Mouse (Mus musculus) midbrain, embryonic 16.5 days (tissue): ENCODE results near the gene Mepe. TPM values are rescaled to one million over a fixed set of nuclear protein-coding genes. Genes with fewer than 3 reads are reported as not detected.

Experiments
- ATAC-seq: fragments of 200-750 bp; cut with Nextera tagmentation; 2 replicates; pipeline ENCODE4 v1.8.0; 2017; ENCODE audit warnings: moderate TSS enrichment
- H3K27ac ChIP-seq: fragments of 300-500 bp; sonication (generic); 2 replicates; pipeline ENCODE4 v1.5.1; 2014; ENCODE audit warnings: mild to moderate bottlenecking, low read length, mixed read lengths
- H3K27me3 ChIP-seq: fragments of 300-500 bp; sonication (generic); 2 replicates; pipeline ENCODE4 v1.6.1; 2014; ENCODE audit warnings: low read depth, low read length, mixed read lengths; ENCODE audit not compliant: control insufficient read depth, insufficient read depth
- H3K36me3 ChIP-seq: fragments of 300-500 bp; sonication (generic); 2 replicates; pipeline ENCODE4 v1.6.1; 2014; ENCODE audit warnings: mild to moderate bottlenecking, low read length, moderate library complexity, mixed read lengths; ENCODE audit not compliant: control insufficient read depth, insufficient read depth
- H3K4me1 ChIP-seq: fragments of 300-500 bp; sonication (generic); 2 replicates; pipeline ENCODE4 v1.6.1; 2014; ENCODE audit warnings: mild to moderate bottlenecking, low read length, mixed read lengths; ENCODE audit not compliant: control insufficient read depth, insufficient read depth
- H3K4me2 ChIP-seq: fragments of 300-500 bp; sonication (generic); 2 replicates; pipeline ENCODE4 v1.6.1; 2014; ENCODE audit warnings: mild to moderate bottlenecking, low read length, mixed read lengths
- H3K4me3 ChIP-seq: fragments of 300-500 bp; sonication (generic); 2 replicates; pipeline ENCODE4 v1.5.1; 2014; ENCODE audit warnings: low read depth, mild to moderate bottlenecking, low read length, moderate library complexity, mixed read lengths
- H3K9ac ChIP-seq: fragments of 300-500 bp; sonication (generic); 2 replicates; pipeline ENCODE4 v1.6.1; 2014; ENCODE audit warnings: low read depth, low read length, mixed read lengths
- H3K9me3 ChIP-seq: fragments of 300-500 bp; sonication (generic); replicated peaks from 2 replicates; pipeline ENCODE4 v1.6.1; 2014; ENCODE audit warnings: mild to moderate bottlenecking, low read length, mixed read lengths; ENCODE audit not compliant: control insufficient read depth, poor library complexity, severe bottlenecking
- WGBS: fragments of 180-500 bp; shearing (Covaris S2); extraction: QIAGEN DNeasy Blood & Tissue Kit; methylation state at CpG from one replicate; pipeline ENCODE4 v1.1.7; 2014; 5-methylcytosine and 5-hydroxymethylcytosine counted together
- polyA plus RNA-seq: library from polyadenylated mRNA; unstranded; fragments of >200 nt; fragmentation: Nextera tagmentation; extraction: Ambion mirVana; gene quantifications from 2 replicates; pipeline ENCODE4 v1.2.1, GENCODE M21; 2015

The Mepe gene
- polyA plus RNA-seq, 1 experiment from 2014 or later: not detected

DNA sequence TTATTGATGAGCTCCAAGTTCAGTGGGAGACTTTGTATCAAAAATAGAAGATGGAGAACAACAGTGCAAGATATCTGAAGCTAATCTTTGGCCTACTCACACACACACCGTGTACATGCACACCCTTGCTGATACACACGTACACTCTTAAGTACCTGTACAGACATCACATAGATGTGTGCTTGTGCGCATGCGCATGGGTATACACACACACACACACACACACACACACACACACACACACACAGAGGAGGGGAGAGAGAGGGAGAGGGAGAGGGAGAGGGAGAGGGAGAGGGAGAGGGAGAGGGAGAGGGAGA is 15.3 kb downstream of the Mepe start:
- no peaks in the 10 kb centered on the region for H3K36me3 ChIP-seq
- peak overlapping the region; percentile 47 for H3K4me2 ChIP-seq
- no peaks in the 10 kb centered on the region; the same call in 1 of the 2 replicates for H3K4me1 ChIP-seq
- ATAC-seq: peak; percentile 66
- 85% methylated on average over 4 of the region's 4 CpGs for WGBS
- H3K9me3 ChIP-seq: no peaks in the 10 kb centered on the region
- no peak overlapping the region for H3K9ac ChIP-seq
- no peak overlapping the region for H3K27ac ChIP-seq
- H3K27me3 ChIP-seq: no peaks in the 10 kb centered on the region
- no peak overlapping the region for H3K4me3 ChIP-seq

DNA sequence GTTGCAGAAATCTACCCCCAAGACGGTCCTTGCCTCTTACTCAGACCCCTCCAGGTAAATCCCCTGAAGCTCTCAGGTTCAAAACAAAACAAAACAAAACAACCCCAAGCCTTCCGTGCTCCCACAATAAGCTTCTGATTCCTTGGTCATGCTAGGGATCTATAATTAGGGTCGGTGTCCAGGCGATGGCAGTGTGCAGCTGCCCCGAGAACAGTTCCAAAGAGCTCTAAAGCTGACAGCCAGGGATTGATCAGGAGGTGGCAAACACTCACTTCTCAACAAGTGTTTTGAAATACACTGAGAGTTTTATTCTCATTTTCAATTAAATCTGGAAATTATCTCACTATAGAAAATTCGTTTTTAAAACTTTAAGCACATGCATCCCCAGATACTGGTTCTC is 17.8 kb downstream of the Mepe start:
- Histone ChIP-seq H3K4me1 (no peaks in the 10 kb centered on the region; the same call in 1 of the 2 replicates), H3K4me3 (no peak overlapping the region), H3K9ac (no peak overlapping the region), H3K9me3 (no peaks in the 10 kb centered on the region), H3K36me3 (no peaks in the 10 kb centered on the region), H3K27ac (no peak overlapping the region), H3K27me3 (no peaks in the 10 kb centered on the region), H3K4me2 (no peak overlapping the region)
- WGBS: 31% methylated on average over 6 of the region's 6 CpGs
- no peak for ATAC-seq

DNA sequence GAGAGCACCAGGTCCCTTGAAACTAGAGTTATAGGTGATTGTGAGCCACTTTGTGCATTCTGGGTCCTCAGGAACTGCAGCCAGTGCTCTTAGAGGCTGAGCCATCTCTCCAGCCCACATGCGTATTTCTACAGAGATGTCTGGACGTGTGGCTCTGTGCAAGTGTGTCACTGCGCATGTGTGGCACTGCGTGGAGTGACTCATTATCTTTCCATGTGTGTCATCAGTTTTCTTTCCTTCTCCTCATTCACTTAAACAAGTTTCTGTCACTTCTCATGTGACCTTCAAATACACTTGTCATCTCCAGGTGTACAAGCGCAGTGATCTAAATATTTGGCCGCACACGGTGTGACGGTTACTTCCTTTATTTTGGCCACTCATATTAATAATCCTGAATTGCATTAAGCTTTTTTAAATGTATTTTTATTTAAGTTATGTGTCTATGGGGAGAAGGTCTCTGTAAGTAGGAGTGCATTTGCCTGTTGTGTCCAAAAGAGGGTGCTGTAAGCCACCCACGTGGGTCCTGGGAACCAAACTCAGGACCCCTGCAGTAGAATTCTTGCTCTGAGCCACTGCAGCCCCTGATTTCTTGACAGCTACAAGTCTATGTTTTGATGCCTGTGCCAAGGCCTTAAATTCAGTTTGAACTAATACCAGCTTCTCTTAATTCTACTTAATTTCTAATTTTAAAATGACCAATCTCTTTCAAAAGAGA is 19.6 kb downstream of the Mepe start:
- Histone ChIP-seq H3K36me3 (no peaks in the 10 kb centered on the region), H3K27ac (no peak overlapping the region), H3K9me3 (no peaks in the 10 kb centered on the region), H3K9ac (no peak overlapping the region), H3K27me3 (no peaks in the 10 kb centered on the region), H3K4me2 (no peak overlapping the region), H3K4me1 (no peaks in the 10 kb centered on the region; the same call in 1 of the 2 replicates), H3K4me3 (no peak overlapping the region)
- WGBS: 73% methylated on average over 9 of the region's 9 CpGs
- no peak for ATAC-seq

DNA sequence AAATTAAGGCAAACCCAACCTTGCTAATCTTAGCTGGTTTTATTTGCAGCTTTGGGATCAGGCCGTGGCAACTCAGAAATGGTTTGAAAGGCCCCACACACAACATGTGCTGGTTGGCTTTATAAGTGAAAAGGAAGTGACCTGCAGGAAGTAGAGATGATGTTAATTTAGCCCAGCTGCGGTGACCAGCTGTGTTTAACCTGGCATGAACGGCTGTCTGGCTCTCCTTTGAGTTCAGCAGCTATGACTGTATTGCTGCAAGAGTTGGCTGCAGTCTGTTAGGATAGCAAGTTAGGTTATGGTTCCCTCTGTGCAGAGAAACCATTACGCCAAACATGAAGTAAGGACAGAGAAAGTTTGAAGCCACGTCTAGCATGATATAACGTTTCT is 20.1 kb downstream of the Mepe start:
- Histone ChIP-seq H3K36me3 (no peaks in the 10 kb centered on the region), H3K27me3 (no peaks in the 10 kb centered on the region), H3K9me3 (no peaks in the 10 kb centered on the region), H3K4me2 (no peak overlapping the region), H3K9ac (no peak overlapping the region), H3K4me1 (no peaks in the 10 kb centered on the region), H3K4me3 (no peak overlapping the region), H3K27ac (no peak overlapping the region)
- ATAC-seq: no peak
- WGBS: 86% methylated on average over 6 of the region's 6 CpGs

DNA sequence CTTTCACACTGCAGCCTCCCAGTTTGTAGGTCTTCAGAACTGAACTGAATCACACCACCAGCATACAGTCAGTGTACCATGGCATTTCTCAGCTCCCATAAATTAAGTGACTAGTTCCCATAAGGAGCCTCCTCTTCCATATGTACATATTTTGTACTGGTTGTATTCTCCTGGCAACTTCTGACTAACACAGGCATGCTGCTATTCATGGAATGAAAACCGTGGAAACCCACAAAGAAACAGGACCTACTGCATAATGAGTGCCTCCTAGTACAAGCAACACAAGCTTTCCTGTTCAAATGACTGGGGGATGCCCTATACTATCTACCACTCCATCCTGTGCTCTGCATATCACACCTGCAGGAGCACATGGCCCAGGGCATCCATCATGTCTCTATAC is 25.9 kb downstream of the Mepe start:
- no peaks in the 10 kb centered on the region for H3K4me1 ChIP-seq
- WGBS: 71% methylated on average over 1 of the region's 1 CpGs
- no peak for ATAC-seq
- no peaks in the 10 kb centered on the region for H3K27me3 ChIP-seq
- no peak overlapping the region for H3K9ac ChIP-seq
- H3K4me3 ChIP-seq: no peak overlapping the region
- H3K4me2 ChIP-seq: no peak overlapping the region
- H3K36me3 ChIP-seq: no peaks in the 10 kb centered on the region
- no peaks in the 10 kb centered on the region for H3K9me3 ChIP-seq
- no peak overlapping the region for H3K27ac ChIP-seq

DNA sequence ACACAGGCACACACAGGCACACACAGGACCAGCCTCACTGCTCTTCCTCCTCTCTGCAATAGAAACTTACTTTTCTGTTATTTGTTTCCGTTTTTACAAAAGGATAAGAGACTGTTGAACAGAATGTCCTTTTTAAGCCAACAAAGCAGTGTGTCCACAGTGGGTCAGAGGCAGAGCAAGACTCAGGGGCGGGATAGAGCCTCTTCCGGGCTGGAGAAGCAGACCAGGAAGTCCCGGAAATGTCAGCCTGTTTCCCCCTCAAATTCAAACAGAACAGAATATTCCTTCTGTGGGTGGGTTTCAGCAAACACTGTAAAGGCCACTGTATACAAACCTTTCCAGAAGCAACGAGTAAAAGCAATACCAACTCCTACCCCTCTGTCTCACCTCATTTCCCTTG is 26.7 kb downstream of the Mepe start:
- no peak overlapping the region for H3K4me2 ChIP-seq
- no peak for ATAC-seq
- no peaks in the 10 kb centered on the region for H3K4me1 ChIP-seq
- no peaks in the 10 kb centered on the region for H3K9me3 ChIP-seq
- H3K4me3 ChIP-seq: no peak overlapping the region
- no peaks in the 10 kb centered on the region for H3K27me3 ChIP-seq
- H3K36me3 ChIP-seq: no peaks in the 10 kb centered on the region
- H3K9ac ChIP-seq: no peak overlapping the region
- 76% methylated on average over 5 of the region's 5 CpGs for WGBS
- H3K27ac ChIP-seq: no peak overlapping the region

DNA sequence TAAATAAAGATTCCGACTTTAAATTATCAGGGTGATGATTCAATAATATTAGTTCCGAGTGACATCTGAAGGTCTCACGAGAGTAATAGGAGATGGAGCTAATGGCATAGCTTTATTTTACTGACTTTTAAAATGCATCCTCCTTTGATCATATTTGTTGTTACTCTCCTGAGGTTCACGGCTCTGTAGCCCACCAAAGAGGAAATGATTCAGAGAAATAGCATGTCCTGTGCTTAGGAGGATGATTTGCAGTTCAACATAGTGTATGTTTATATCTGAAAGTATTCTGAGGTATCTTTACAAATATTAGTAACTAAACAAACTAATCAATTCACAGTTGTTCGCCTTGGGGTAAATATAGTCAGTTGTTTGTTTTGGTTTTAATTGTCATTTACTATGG is 32.4 kb downstream of the Mepe start:
- H3K9ac ChIP-seq: no peak overlapping the region
- no peaks in the 10 kb centered on the region for H3K9me3 ChIP-seq
- no peak overlapping the region for H3K27ac ChIP-seq
- no peak for ATAC-seq
- no peaks in the 10 kb centered on the region for H3K36me3 ChIP-seq
- no peak overlapping the region for H3K4me2 ChIP-seq
- H3K4me1 ChIP-seq: no peaks in the 10 kb centered on the region
- no peaks in the 10 kb centered on the region for H3K27me3 ChIP-seq
- no peak overlapping the region for H3K4me3 ChIP-seq
- WGBS: 82% methylated on average over 5 of the region's 5 CpGs

DNA sequence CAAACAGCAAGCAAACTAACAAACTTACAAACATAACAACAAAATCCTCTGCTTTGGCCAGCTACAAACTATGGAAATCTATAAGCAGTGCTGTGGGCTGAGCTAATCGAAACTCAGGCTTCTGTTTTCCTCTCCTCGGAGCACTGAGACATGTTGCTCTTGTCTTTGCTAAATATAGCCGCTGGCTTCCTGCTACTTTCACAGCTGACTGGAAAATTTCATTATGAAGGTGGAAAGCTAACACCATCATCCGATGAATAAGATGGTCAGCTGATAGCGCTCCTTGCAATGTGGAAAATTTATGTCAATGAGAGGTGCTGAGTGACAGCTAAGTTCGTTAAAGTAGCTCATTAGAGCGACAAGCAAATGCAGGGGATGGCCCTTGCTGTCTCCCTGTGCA is 33.5 kb downstream of the Mepe start:
- no peaks in the 10 kb centered on the region for H3K9me3 ChIP-seq
- H3K27ac ChIP-seq: no peak overlapping the region
- WGBS: 68% methylated on average over 7 of the region's 7 CpGs
- no peak overlapping the region for H3K4me3 ChIP-seq
- H3K9ac ChIP-seq: no peak overlapping the region
- no peaks in the 10 kb centered on the region for H3K27me3 ChIP-seq
- H3K36me3 ChIP-seq: no peaks in the 10 kb centered on the region
- no peaks in the 10 kb centered on the region for H3K4me1 ChIP-seq
- H3K4me2 ChIP-seq: no peak overlapping the region
- no peak for ATAC-seq

DNA sequence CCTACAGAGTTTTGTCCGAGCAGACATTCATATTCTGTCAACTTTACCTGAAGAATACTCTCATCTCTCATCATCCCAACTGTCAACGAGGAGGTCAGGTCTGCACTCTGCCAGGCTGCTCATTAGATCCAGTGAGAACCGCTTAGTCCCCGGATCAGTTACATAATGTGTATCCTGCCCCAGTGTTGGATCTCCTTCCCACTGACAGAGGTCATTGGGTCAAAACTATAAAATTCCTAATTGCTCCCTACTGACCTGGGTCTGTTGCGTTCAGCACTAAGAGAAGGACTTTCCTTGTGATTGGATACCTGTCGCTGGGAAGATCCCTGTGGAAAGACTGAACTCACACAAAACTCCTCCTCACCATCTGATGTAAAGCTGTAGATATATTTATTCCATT is 34.1 kb downstream of the Mepe start:
- Histone ChIP-seq H3K4me1 (no peaks in the 10 kb centered on the region), H3K27me3 (no peaks in the 10 kb centered on the region), H3K36me3 (no peaks in the 10 kb centered on the region), H3K4me3 (no peak overlapping the region), H3K9ac (no peak overlapping the region), H3K27ac (no peak overlapping the region), H3K4me2 (no peak overlapping the region), H3K9me3 (no peaks in the 10 kb centered on the region)
- WGBS: 77% methylated on average over 6 of the region's 6 CpGs
- no peak for ATAC-seq
